Mouse (Mus musculus) erythroblast, embryonic 14.5 days (primary cell): Measurements from ENCODE around the gene Hdgfl3.

Source experiments
- GATA1 ChIP-seq: IDR thresholded peaks from 2 replicates; pipeline ENCODE4 v1.6.1; 2012; ENCODE audit warnings: low read length, inconsistent platforms, mixed read lengths
- TAL1 ChIP-seq: IDR thresholded peaks from 3 replicates; pipeline ENCODE4 v1.6.1; 2012; ENCODE audit warnings: low read length, inconsistent platforms, mixed read lengths

DNA sequence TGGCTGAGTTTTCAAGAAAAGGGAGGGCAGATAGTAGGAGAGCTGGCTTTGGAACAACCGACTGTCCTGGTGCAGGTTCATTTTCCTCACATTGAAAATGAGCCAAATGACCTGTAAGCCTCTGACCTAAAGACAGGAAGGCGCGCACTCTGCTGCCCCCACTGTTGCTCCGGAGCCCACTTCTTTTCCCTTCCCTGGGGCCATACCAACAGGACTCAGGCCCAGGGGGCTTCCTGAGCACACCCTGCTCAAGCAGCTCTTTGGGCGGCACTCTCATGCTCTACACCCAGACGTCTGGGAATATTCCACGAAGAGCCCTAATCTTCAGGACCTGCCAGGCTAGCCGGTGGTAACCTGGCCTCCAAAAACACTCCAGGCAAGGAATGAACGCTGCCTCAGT is 76.0 kb downstream of the Hdgfl3 start:
- no peak for TF ChIP-seq TAL1
- no peak for TF ChIP-seq GATA1
